In the genomic region with DNA sequence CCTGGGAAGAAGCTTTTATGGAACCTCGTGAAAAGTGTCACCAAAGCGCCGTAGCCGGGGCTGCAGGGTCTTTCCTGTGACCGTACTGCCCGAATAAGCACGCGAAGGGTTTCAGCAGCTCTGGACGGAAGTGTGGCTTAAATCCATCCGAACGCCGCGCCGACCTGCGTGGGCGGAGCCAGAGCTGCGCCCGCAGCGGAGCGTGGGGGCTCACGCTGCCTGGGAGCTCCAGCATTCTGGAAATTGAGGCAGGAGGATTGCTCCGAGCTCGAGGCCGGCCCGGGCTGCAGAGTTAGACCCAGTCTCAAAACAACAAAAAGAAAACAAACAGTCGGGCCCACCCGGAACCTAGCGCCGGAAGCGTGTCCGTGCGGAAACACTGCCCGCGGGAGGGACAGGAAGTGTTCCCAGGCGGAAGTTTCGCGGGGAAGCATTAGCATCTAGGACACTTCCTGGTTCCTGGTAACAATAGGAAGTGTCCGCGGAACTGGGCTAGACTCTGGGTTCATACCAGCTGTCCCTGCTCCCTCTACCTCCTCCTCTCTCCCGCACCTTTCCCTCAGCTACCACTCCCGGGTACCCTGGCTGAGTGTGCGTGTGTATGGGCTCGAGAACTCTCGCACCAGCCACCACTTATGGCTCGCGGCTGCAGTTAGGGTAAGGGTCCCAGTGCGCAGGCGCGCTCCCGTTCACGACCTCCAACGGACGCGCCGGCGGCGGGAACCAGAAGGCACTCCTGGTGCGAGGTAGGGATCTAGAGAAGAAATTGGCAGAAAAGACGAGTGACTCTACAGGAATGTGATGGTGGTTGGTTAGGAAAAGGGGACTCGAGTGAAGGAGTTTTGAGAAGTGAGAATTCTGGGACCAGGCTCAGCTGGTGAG, we compare ENCODE assay signal across 8 mouse cellular contexts. TPM values are rescaled to one million over a fixed set of nuclear protein-coding genes. Genes with fewer than 3 reads are reported as not detected.
DNase-seq lines count a peak whose midpoint lies in the region; ATAC-seq and TF ChIP-seq lines count a peak whose summit lies in the region.

TSS of gene Zfp668 (minus strand) at position 362 of the 882 bp plus-strand sequence.

- no peaks in the 10 kb centered on the region for H3K27me3 ChIP-seq in embryonic facial prominence, embryonic 13.5 days
- H3K27me3 ChIP-seq in heart, adult 2 months (ENCODE audit: control insufficient read depth, insufficient read depth, low read length), result no peaks in the 10 kb centered on the region
- H3K27me3 ChIP-seq in limb, embryonic 13.5 days, result no peaks in the 10 kb centered on the region
- no peaks in the 10 kb centered on the region for H3K27me3 ChIP-seq in midbrain, embryonic 16.5 days (ENCODE audit: control insufficient read depth, insufficient read depth, low read depth, low read length)

- TF ChIP-seq CTCF in heart, adult 2 months (IDR thresholded peaks at IDR 0.05), result no peak

- H3K9me3 ChIP-seq in embryonic facial prominence, embryonic 13.5 days, result no peaks in the 10 kb centered on the region
- H3K9me3 ChIP-seq in limb, embryonic 13.5 days, result no peaks in the 10 kb centered on the region
- no peaks in the 10 kb centered on the region for H3K9me3 ChIP-seq in midbrain, embryonic 16.5 days (replicated peaks; ENCODE audit: control insufficient read depth, low read length, poor library complexity, severe bottlenecking)

- peak; percentile 82 for TF ChIP-seq POLR2A in heart, adult 2 months (IDR thresholded peaks at IDR 0.05; ENCODE audit: insufficient read depth, low read depth, low read length)

- DNase-seq in 3134 (ENCODE audit: extremely low read depth, insufficient read length, low spot score), result peak; percentile 93
- peak; percentile 89 to 90 for DNase-seq in adrenal gland, postnatal 36 days
- DNase-seq in heart, adult 2 months, result peak; percentile 91 to 92
- peak; percentile 86 to 90 for DNase-seq in kidney, adult 8-10 months
- DNase-seq in spleen, postnatal 10 days (ENCODE audit: low spot score in 2 of 2), result peak; percentile 89 to 92

- intact Hi-C loops in heart, adult 2 months (cut with DNase I), result loop anchor here (1.0 to 5.0 kb wide), 5 partner anchors 36 to 399 kb away; partner anchors contain the start of genes Fbrs, Hsd3b7, Kat8 and Setd1a

- H3K4me2 ChIP-seq in embryonic facial prominence, embryonic 13.5 days, result peak within 1 kb of the TSS; percentile 89
- H3K4me2 ChIP-seq in limb, embryonic 13.5 days (replicated peaks), result peak within 1 kb of the TSS; percentile 89
- peak within 1 kb of the TSS; percentile 67 for H3K4me2 ChIP-seq in midbrain, embryonic 16.5 days (ENCODE audit: low read length)

- H3K4me3 ChIP-seq in embryonic facial prominence, embryonic 13.5 days, result peak within 1 kb of the TSS; percentile 91
- peak within 1 kb of the TSS; percentile 98 for H3K4me3 ChIP-seq in heart, adult 2 months
- H3K4me3 ChIP-seq in limb, embryonic 13.5 days, result peak within 1 kb of the TSS; percentile 88
- peak within 1 kb of the TSS; percentile 74 for H3K4me3 ChIP-seq in midbrain, embryonic 16.5 days (ENCODE audit: low read depth, low read length)

- peaks cover 20% of the 10 kb centered on the region for H3K4me1 ChIP-seq in embryonic facial prominence, embryonic 13.5 days
- H3K4me1 ChIP-seq in heart, adult 2 months (ENCODE audit: control insufficient read depth, insufficient read depth, low read length), result peaks cover 3% of the 10 kb centered on the region
- peaks cover 20% of the 10 kb centered on the region for H3K4me1 ChIP-seq in limb, embryonic 13.5 days
- H3K4me1 ChIP-seq in midbrain, embryonic 16.5 days (ENCODE audit: control insufficient read depth, insufficient read depth, low read length), result peaks cover 25% of the 10 kb centered on the region

- TF ChIP-seq EP300 in heart, adult 2 months (IDR thresholded peaks at IDR 0.05; ENCODE audit: insufficient read depth, low read depth, low read length), result peak; percentile 93; the same call in 1 of the 2 replicates

- peak; percentile 49; the same call in 1 of the 2 replicates for ATAC-seq in embryonic facial prominence, embryonic 13.5 days (ENCODE audit: insufficient number of reproducible peaks, insufficient read depth, low FRiP score, low TSS enrichment, low read depth)
- ATAC-seq in limb, embryonic 13.5 days (ENCODE audit: low FRiP score, low read depth), result peak; percentile 70
- ATAC-seq in midbrain, embryonic 16.5 days, result peak; percentile 72

- peak within 1 kb of the TSS; percentile 99 for H3K27ac ChIP-seq in embryonic facial prominence, embryonic 13.5 days
- peak within 1 kb of the TSS; percentile 94 for H3K27ac ChIP-seq in heart, adult 2 months
- H3K27ac ChIP-seq in limb, embryonic 13.5 days, result peak within 1 kb of the TSS; percentile 98
- peak within 1 kb of the TSS; percentile 100 for H3K27ac ChIP-seq in midbrain, embryonic 16.5 days (ENCODE audit: low read length)

- peaks cover 2% of the 10 kb centered on the region; the same call in 1 of the 2 replicates for H3K79me2 ChIP-seq in heart, adult 2 months (replicated peaks; ENCODE audit: control insufficient read depth, insufficient read depth, low read length)

- H3K9ac ChIP-seq in embryonic facial prominence, embryonic 13.5 days, result peak within 1 kb of the TSS; percentile 98
- H3K9ac ChIP-seq in heart, adult 2 months (ENCODE audit: low read depth, low read length), result peak within 1 kb of the TSS; percentile 92
- H3K9ac ChIP-seq in limb, embryonic 13.5 days, result peak within 1 kb of the TSS; percentile 97
- H3K9ac ChIP-seq in midbrain, embryonic 16.5 days (ENCODE audit: low read depth, low read length), result peak within 1 kb of the TSS; percentile 97

- under 1% methylated on average over 60 of the region's 60 CpGs for WGBS in embryonic facial prominence, embryonic 13.5 days
- under 1% methylated on average over 60 of the region's 60 CpGs for WGBS in heart, adult 2 months
- under 1% methylated on average over 60 of the region's 60 CpGs for WGBS in limb, embryonic 13.5 days
- under 1% methylated on average over 60 of the region's 60 CpGs for WGBS in midbrain, embryonic 16.5 days

- peaks cover 54% of the 10 kb centered on the region for H3K36me3 ChIP-seq in embryonic facial prominence, embryonic 13.5 days
- H3K36me3 ChIP-seq in heart, adult 2 months (ENCODE audit: control insufficient read depth, insufficient read depth, low read length), result no peaks in the 10 kb centered on the region; the same call in 1 of the 2 replicates
- H3K36me3 ChIP-seq in limb, embryonic 13.5 days, result peaks cover 50% of the 10 kb centered on the region
- peaks cover 26% of the 10 kb centered on the region for H3K36me3 ChIP-seq in midbrain, embryonic 16.5 days (ENCODE audit: control insufficient read depth, insufficient read depth, low read length)

RNA-seq across cellular contexts. Expression of gene Zfp668, which starts in this region (rescaled TPM):
- 1 to 10 TPM; 6.3 to 7.7 TPM for total RNA-seq in adrenal gland, postnatal 36 days (2021)
- 24.9 and 28.2 TPM in 2 replicates for polyA plus RNA-seq in embryonic facial prominence, embryonic 13.5 days (2015; fragmentation: Nextera tagmentation; extraction: Ambion mirVana)
- 1 to 10 TPM; 3.4 to 4.1 TPM for total RNA-seq in heart, adult 2 months (2021)
- polyA plus RNA-seq in heart, adult 2 months (2012; rRNA removed), result 2.2 and 2.7 TPM in 2 replicates
- 23.0 and 24.4 TPM in 2 replicates for polyA plus RNA-seq in limb, embryonic 13.5 days (2015; fragmentation: Nextera tagmentation; extraction: Ambion mirVana)
- 37.8 and 38.8 TPM in 2 replicates for polyA plus RNA-seq in midbrain, embryonic 16.5 days (2015; fragmentation: Nextera tagmentation; extraction: Ambion mirVana)

Comparison
In these comparisons a context has a peak if more than half of its experiments do, and no peak if none do; other contexts are left out.
1. Peak in every context shown above with its lines: DNase-seq, ATAC-seq, H3K4me3 ChIP-seq and H3K27ac ChIP-seq.